Mouse (Mus musculus): ENCODE measurements at regions not wholly inside any gene's neighbourhood (a gene's known extent, or its start where the extent isn't known, plus 50 kb on each side); places are given as distances from the start of the nearest gene placed in this dataset.
A peak's percentile ranks its signal among the peaks of the same experiment; 100 is the strongest.

GRCm38 (mm10) chr10:117982611-117983210, 136.9 kb upstream of the Rap1b start:
- TF ChIP-seq CTCF (IDR thresholded peaks at IDR 0.05; ENCODE audit: extremely low read depth, insufficient read depth, insufficient read length, insufficient replicate concordance), result no peak
- no peak; the same call in 1 of the 2 replicates for TF ChIP-seq POLR2A (IDR thresholded peaks at IDR 0.05; ENCODE audit: low read depth, low read length)

GRCm38 (mm10) chr10:117983271-117983670, 137.4 kb upstream of the Rap1b start:
- peaks cover 18% of the 10 kb centered on the region; the same call in 1 of the 2 replicates for H3K4me1 ChIP-seq (ENCODE audit: control insufficient read depth, insufficient read depth, insufficient read length)
- H3K27me3 ChIP-seq (ENCODE audit: control insufficient read depth, insufficient read depth, low read length), result no peaks in the 10 kb centered on the region
- H3K27ac ChIP-seq (ENCODE audit: insufficient read depth, low read length), result peak overlapping the region; percentile 63
- 20% methylated on average over 8 of the region's 8 CpGs for WGBS
- DNase-seq (ENCODE audit: low read depth in 1 of 2, low spot score in 2 of 2), result peak in 1 of 2 experiments; percentile 17
- H3K36me3 ChIP-seq (ENCODE audit: control insufficient read depth, insufficient read depth, low read length), result no peaks in the 10 kb centered on the region
- TF ChIP-seq CTCF (IDR thresholded peaks at IDR 0.05; ENCODE audit: extremely low read depth, insufficient read depth, insufficient read length, insufficient replicate concordance), result no peak
- H3K4me3 ChIP-seq (ENCODE audit: extremely low read depth, insufficient read depth, insufficient read length), result no peak overlapping the region

More at GRCm38 (mm10) chr10:117982611-117983210, 136.9 kb upstream of the Rap1b start:
- 3% methylated on average over 8 of the region's 8 CpGs for WGBS
- no peaks in the 10 kb centered on the region for H3K27me3 ChIP-seq (ENCODE audit: control insufficient read depth, insufficient read depth, low read length)
- H3K36me3 ChIP-seq (ENCODE audit: control insufficient read depth, insufficient read depth, low read length), result no peaks in the 10 kb centered on the region
- H3K4me1 ChIP-seq (ENCODE audit: control insufficient read depth, insufficient read depth, insufficient read length), result peaks cover 13% of the 10 kb centered on the region; the same call in 1 of the 2 replicates
- H3K4me3 ChIP-seq (ENCODE audit: extremely low read depth, insufficient read depth, insufficient read length), result no peak overlapping the region
- DNase-seq (ENCODE audit: low read depth in 1 of 2, low spot score in 2 of 2), result peak; percentile 37 to 41
- H3K27ac ChIP-seq (ENCODE audit: insufficient read depth, low read length), result peak overlapping the region; percentile 65

- Histone ChIP-seq H3K27ac (ENCODE audit: insufficient read depth, low read length) (no peak overlapping the region), H3K4me1 (ENCODE audit: control insufficient read depth, insufficient read depth, insufficient read length) (peaks cover 21% of the 10 kb centered on the region; the same call in 1 of the 2 replicates), H3K4me3 (ENCODE audit: extremely low read depth, insufficient read depth, insufficient read length) (no peak overlapping the region), H3K27me3 (ENCODE audit: control insufficient read depth, insufficient read depth, low read length) (no peaks in the 10 kb centered on the region), H3K36me3 (ENCODE audit: control insufficient read depth, insufficient read depth, low read length) (no peaks in the 10 kb centered on the region)
- DNase-seq (ENCODE audit: low read depth in 1 of 2, low spot score in 2 of 2), result no peak
- whole genome bisulfite sequencing, result 79% methylated on average over 15 of the region's 15 CpGs
- TF ChIP-seq POLR2A (IDR thresholded peaks at IDR 0.05; ENCODE audit: low read depth, low read length), result no peak
- no peak for TF ChIP-seq CTCF (IDR thresholded peaks at IDR 0.05; ENCODE audit: extremely low read depth, insufficient read depth, insufficient read length, insufficient replicate concordance)
These were observed 139.2 kb upstream of the Rap1b start for GRCm38 (mm10) chr10:117984784-117985602.

- DNase-seq (ENCODE audit: low read depth in 1 of 2, low spot score in 2 of 2), result no peak
- WGBS, result 38% methylated on average over 6 of the region's 6 CpGs
- TF ChIP-seq CTCF (IDR thresholded peaks at IDR 0.05; ENCODE audit: extremely low read depth, insufficient read depth, insufficient read length, insufficient replicate concordance) (no peak), POLR2A (IDR thresholded peaks at IDR 0.05; ENCODE audit: low read depth, low read length) (no peak)
- no peaks in the 10 kb centered on the region for H3K27me3 ChIP-seq (ENCODE audit: control insufficient read depth, insufficient read depth, low read length)
- H3K4me1 ChIP-seq (ENCODE audit: control insufficient read depth, insufficient read depth, insufficient read length), result peaks cover 17% of the 10 kb centered on the region; the same call in 1 of the 2 replicates
- H3K4me3 ChIP-seq (ENCODE audit: extremely low read depth, insufficient read depth, insufficient read length), result no peak overlapping the region
- no peak overlapping the region for H3K27ac ChIP-seq (ENCODE audit: insufficient read depth, low read length)
- no peaks in the 10 kb centered on the region for H3K36me3 ChIP-seq (ENCODE audit: control insufficient read depth, insufficient read depth, low read length)
These were observed 141.8 kb upstream of the Rap1b start for GRCm38 (mm10) chr10:117987620-117988019.

- no peak overlapping the region for H3K4me3 ChIP-seq (ENCODE audit: extremely low read depth, insufficient read depth, insufficient read length)
These were observed 142.2 kb upstream of the Rap1b start for GRCm38 (mm10) chr10:117988076-117988475.

GRCm38 (mm10) chr10:117991176-117991575, 145.3 kb upstream of the Rap1b start:
- TF ChIP-seq POLR2A (IDR thresholded peaks at IDR 0.05; ENCODE audit: low read depth, low read length), result no peak
- TF ChIP-seq CTCF (IDR thresholded peaks at IDR 0.05; ENCODE audit: extremely low read depth, insufficient read depth, insufficient read length, insufficient replicate concordance), result no peak
- 94% methylated on average over 1 of the region's 1 CpGs for WGBS
- H3K4me3 ChIP-seq (ENCODE audit: extremely low read depth, insufficient read depth, insufficient read length), result no peak overlapping the region
- no peaks in the 10 kb centered on the region for H3K27me3 ChIP-seq (ENCODE audit: control insufficient read depth, insufficient read depth, low read length)
- H3K27ac ChIP-seq (ENCODE audit: insufficient read depth, low read length), result no peak overlapping the region
- H3K4me1 ChIP-seq (ENCODE audit: control insufficient read depth, insufficient read depth, insufficient read length), result peaks cover 14% of the 10 kb centered on the region; the same call in 1 of the 2 replicates
- DNase-seq (ENCODE audit: low read depth in 1 of 2, low spot score in 2 of 2), result no peak
- no peaks in the 10 kb centered on the region for H3K36me3 ChIP-seq (ENCODE audit: control insufficient read depth, insufficient read depth, low read length)

More at GRCm38 (mm10) chr10:117988076-117988475, 142.2 kb upstream of the Rap1b start:
- no peak overlapping the region for H3K27ac ChIP-seq (ENCODE audit: insufficient read depth, low read length)
- WGBS, result 40% methylated on average over 5 of the region's 5 CpGs
- H3K36me3 ChIP-seq (ENCODE audit: control insufficient read depth, insufficient read depth, low read length), result no peaks in the 10 kb centered on the region
- H3K4me1 ChIP-seq (ENCODE audit: control insufficient read depth, insufficient read depth, insufficient read length), result peaks cover 15% of the 10 kb centered on the region; the same call in 1 of the 2 replicates
- TF ChIP-seq POLR2A (IDR thresholded peaks at IDR 0.05; ENCODE audit: low read depth, low read length), result no peak
- TF ChIP-seq CTCF (IDR thresholded peaks at IDR 0.05; ENCODE audit: extremely low read depth, insufficient read depth, insufficient read length, insufficient replicate concordance), result no peak
- no peaks in the 10 kb centered on the region for H3K27me3 ChIP-seq (ENCODE audit: control insufficient read depth, insufficient read depth, low read length)
- no peak for DNase-seq (ENCODE audit: low read depth in 1 of 2, low spot score in 2 of 2)
